ENCODE assay signal across 14 mouse cellular contexts in genomic region chr5:77330154-77330553, GRCm38 (mm10). TPM values are rescaled to one million over a fixed set of nuclear protein-coding genes. Genes with fewer than 3 reads are reported as not detected.
DNase-seq lines count a peak whose midpoint lies in the region; ATAC-seq and TF ChIP-seq lines count a peak whose summit lies in the region.
"Had no signal": no experiment of that assay in that cellular context is flagged by ENCODE, and none has a peak within 500 bp of the region (broad histone marks: within the 10 kb centered on the region; RNA-seq: fewer than 3 reads in every experiment).

No protein-coding gene starts in this region.

- no peak overlapping the region for H3K27ac ChIP-seq in liver, postnatal 0 days (ENCODE audit: low read depth)
- no peak overlapping the region for H3K27ac ChIP-seq in MEL (ENCODE audit: control insufficient read depth, low read depth, low read length)
- H3K27ac ChIP-seq: limb, embryonic 15.5 days; midbrain, embryonic 12.5 days had no signal

- H3K9me3 ChIP-seq in liver, postnatal 0 days (ENCODE audit: low read length) = no peaks in the 10 kb centered on the region
- H3K9me3 ChIP-seq in MEL (replicated peaks; ENCODE audit: insufficient read depth, low read length) = no peaks in the 10 kb centered on the region
- H3K9me3 ChIP-seq: limb, embryonic 15.5 days; midbrain, embryonic 12.5 days had no signal

- no peak for TF ChIP-seq RAD21 in MEL (IDR thresholded peaks at IDR 0.05; ENCODE audit: low read depth, low read length)

- no peaks in the 10 kb centered on the region for H3K79me2 ChIP-seq in MEL (ENCODE audit: control insufficient read depth, insufficient read depth, low read length, poor library complexity)

- peak; percentile 41 for DNase-seq in heart, adult 11 months
- no peak for DNase-seq in heart, postnatal 4 days
- DNase-seq in liver, postnatal 0 days = no peak
- no peak for DNase-seq in liver
- DNase-seq in MEL (ENCODE audit: low read depth, low spot score) = no peak
- no peak for DNase-seq in gastrocnemius, postnatal 36 days
- no peak for DNase-seq in right cerebral cortex, postnatal 10 days (ENCODE audit: low spot score in 2 of 2)
- DNase-seq: cerebellum, adult 11-12 months; heart, postnatal 14 days; kidney, postnatal 4 days; thymus, postnatal 25 days had no signal

- ATAC-seq in liver, postnatal 0 days = no peak
- ATAC-seq in megakaryocyte progenitor cell, adult 5-6 weeks (replicated peaks; ENCODE audit: poor library complexity) = peak; percentile 63

- H3K4me3 ChIP-seq in liver, postnatal 0 days (ENCODE audit: low read depth, low read length) = no peak overlapping the region
- no peak overlapping the region for H3K4me3 ChIP-seq in MEL (ENCODE audit: control insufficient read depth in 1 of 2, insufficient read depth in 1 of 2, low read depth in 2 of 2, low read length in 2 of 2)
- H3K4me3 ChIP-seq: limb, embryonic 15.5 days; midbrain, embryonic 12.5 days had no signal

- WGBS in liver, postnatal 0 days (ENCODE audit: insufficient replicate concordance) = 70% methylated on average over 5 of the region's 5 CpGs

- H3K36me3 ChIP-seq in liver, postnatal 0 days (replicated peaks; ENCODE audit: insufficient read depth, low read length) = peaks cover 79% of the 10 kb centered on the region
- peaks cover 0 to 68% of the 10 kb centered on the region in 2 experiments; a peak in 2 of 4 replicates for H3K36me3 ChIP-seq in MEL (ENCODE audit: control insufficient read depth in 1 of 2, insufficient read depth in 2 of 2, low read length in 2 of 2)

- TF ChIP-seq EP300 in liver, postnatal 0 days (IDR thresholded peaks at IDR 0.05; ENCODE audit: low read depth) = no peak
- TF ChIP-seq EP300 in MEL (IDR thresholded peaks at IDR 0.05; ENCODE audit: low read depth in 1 of 2, low read length in 2 of 2) = no peak

- no peak overlapping the region for H3K9ac ChIP-seq in liver, postnatal 0 days (replicated peaks)
- no peak overlapping the region for H3K9ac ChIP-seq in MEL (ENCODE audit: control insufficient read depth, low read depth, low read length, poor library complexity, severe bottlenecking)
- H3K9ac ChIP-seq: limb, embryonic 15.5 days; midbrain, embryonic 12.5 days had no signal

- peak; percentile 29 for TF ChIP-seq CTCF in liver, postnatal 0 days (IDR thresholded peaks at IDR 0.05; ENCODE audit: low read depth)
- TF ChIP-seq CTCF in MEL (IDR thresholded peaks at IDR 0.05 in 2 of 3, conservative IDR thresholded peaks at IDR 0.05 in 1 of 3; ENCODE audit: control insufficient read depth in 1 of 3, insufficient read depth in 1 of 3, low read depth in 2 of 3, low read length in 3 of 3, poor library complexity in 1 of 3, severe bottlenecking in 1 of 3) = peak; percentile 5 to 35 (median 32); a peak in 4 of 6 replicates

- H3K4me1 ChIP-seq in liver, postnatal 0 days (ENCODE audit: insufficient read depth) = no peaks in the 10 kb centered on the region
- no peaks in the 10 kb centered on the region for H3K4me1 ChIP-seq in MEL (ENCODE audit: control insufficient read depth in 1 of 2, insufficient read depth in 2 of 2, low read length in 2 of 2)
- H3K4me1 ChIP-seq: limb, embryonic 15.5 days; midbrain, embryonic 12.5 days had no signal

- intact Hi-C loops in gastrocnemius, postnatal 36 days (cut with DNase I) = no loop called here

- no peak overlapping the region for H3K4me2 ChIP-seq in liver, postnatal 0 days (ENCODE audit: low read depth, low read length)
- H3K4me2 ChIP-seq: limb, embryonic 15.5 days; midbrain, embryonic 12.5 days had no signal

- no peak for TF ChIP-seq POLR2A in MEL (IDR thresholded peaks at IDR 0.05; ENCODE audit: control insufficient read depth in 1 of 2, insufficient read depth in 1 of 2, low read depth in 1 of 2, low read length in 2 of 2, poor library complexity in 1 of 2)

- H3K27me3 ChIP-seq in liver, postnatal 0 days (ENCODE audit: insufficient read depth, low read length) = no peaks in the 10 kb centered on the region
- H3K27me3 ChIP-seq in MEL (ENCODE audit: control insufficient read depth in 1 of 2, insufficient read depth in 2 of 2, low read length in 2 of 2) = no peaks in the 10 kb centered on the region
- H3K27me3 ChIP-seq: limb, embryonic 15.5 days; midbrain, embryonic 12.5 days had no signal

TF ChIP-seq in MEL, 35 proteins besides CTCF, POLR2A, EP300 and RAD21:
- TF ChIP-seq ELF1 (IDR thresholded peaks at IDR 0.05; ENCODE audit: low read depth, low read length) (no peak), ZMIZ1 (IDR thresholded peaks at IDR 0.05; ENCODE audit: low read depth, low read length) (no peak), GATA1 (IDR thresholded peaks at IDR 0.05; ENCODE audit: low read depth, low read length) (no peak), MEF2A (IDR thresholded peaks at IDR 0.05; ENCODE audit: extremely low read depth, insufficient replicate concordance, low read depth, low read length, poor library complexity, severe bottlenecking) (no peak), TBP (IDR thresholded peaks at IDR 0.05; ENCODE audit: low read depth, low read length) (no peak), KAT2A (conservative IDR thresholded peaks at IDR 0.05; ENCODE audit: low read depth, low read length) (no peak), SMC3 (IDR thresholded peaks at IDR 0.05; ENCODE audit: low read depth, low read length) (no peak)

RNA-seq across cellular contexts. Expression of gene Polr2b, which starts 20.2 kb away (rescaled TPM):
- total RNA-seq in heart, postnatal 4 days (2021) = 10 to 100 TPM; 35.3 to 37.2 TPM
- 16.4 and 18.6 TPM in 2 replicates for polyA plus RNA-seq in liver, postnatal 0 days (2015; fragmentation: Nextera tagmentation; extraction: Ambion mirVana)
- 178 and 213 TPM in 2 replicates for total RNA-seq in MEL (2012; rRNA removed)
- polyA plus RNA-seq in MEL (2012; ENCODE audit: insufficient read depth in 1 of 2, insufficient read length in 2 of 2, low read depth in 1 of 2, low replicate concordance in 2 of 2, missing spikeins in 1 of 2) = 10 to 100 TPM; 58.3 to 91.4 TPM
- 95.0 and 110 TPM in 2 replicates for total RNA-seq in megakaryocyte progenitor cell, adult 5-6 weeks (2015)
- 138 and 151 TPM in 2 replicates for total RNA-seq in megakaryocyte progenitor cell, adult 5-6 weeks (2017)
- 10 to 100 TPM; 20.7 to 24.2 TPM for total RNA-seq in gastrocnemius, postnatal 36 days (2021)

RNA-seq across cellular contexts. Expression of gene Noa1, which starts 20.3 kb away (rescaled TPM):
- total RNA-seq in heart, postnatal 4 days (2021) = 10 to 100 TPM; 14.3 to 14.7 TPM
- polyA plus RNA-seq in liver, postnatal 0 days (2015; fragmentation: Nextera tagmentation; extraction: Ambion mirVana) = 8.2 and 10.5 TPM in 2 replicates
- 42.4 and 52.4 TPM in 2 replicates for total RNA-seq in MEL (2012; rRNA removed)
- 100 to 1,000 TPM in 1 of 2 experiments, 10 to 100 TPM in 1; 96.2 to 265 TPM for polyA plus RNA-seq in MEL (2012; ENCODE audit: insufficient read depth in 1 of 2, insufficient read length in 2 of 2, low read depth in 1 of 2, low replicate concordance in 2 of 2, missing spikeins in 1 of 2)
- 58.5 and 59.2 TPM in 2 replicates for total RNA-seq in megakaryocyte progenitor cell, adult 5-6 weeks (2015)
- total RNA-seq in megakaryocyte progenitor cell, adult 5-6 weeks (2017) = 16.8 and 17.9 TPM in 2 replicates
- 10 to 100 TPM; 15.1 to 17.9 TPM for total RNA-seq in gastrocnemius, postnatal 36 days (2021)
